In genomic region chrX:142972443-142972970, GRCm38 (mm10) we compare ENCODE assay signal across 9 mouse cellular contexts. TPM values are rescaled to one million over a fixed set of nuclear protein-coding genes. Genes with fewer than 3 reads are reported as not detected.
DNase-seq lines count a peak whose midpoint lies in the region; ATAC-seq and TF ChIP-seq lines count a peak whose summit lies in the region.
"Had no signal": no experiment of that assay in that cellular context is flagged by ENCODE, and none has a peak within 500 bp of the region (broad histone marks: within the 10 kb centered on the region; RNA-seq: fewer than 3 reads in every experiment).

No protein-coding gene starts in this region.

- H3K9ac ChIP-seq in heart, embryonic 12.5 days: no peak overlapping the region
- H3K9ac ChIP-seq in liver, postnatal 0 days (replicated peaks): no peak overlapping the region

- no peak for DNase-seq in heart, postnatal 25 days (ENCODE audit: low spot score)
- DNase-seq in ES-CJ7 (ENCODE audit: low read depth, low spot score): peak; percentile 14
- DNase-seq in embryo, embryonic 9.5 days (ENCODE audit: extremely low spot score): peak; percentile 6
- peak; percentile 38 for DNase-seq in liver, postnatal 0 days
- no peak for DNase-seq in layer of hippocampus, postnatal 25 days (ENCODE audit: extremely low spot score in 1 of 2, low spot score in 1 of 2)
- DNase-seq in kidney, postnatal 14 days: no peak
- DNase-seq in right cerebral cortex, postnatal 36 days (ENCODE audit: low spot score in 2 of 2): no peak
- DNase-seq: lung, postnatal 14 days had no signal

- H3K27ac ChIP-seq in heart, embryonic 12.5 days (ENCODE audit: poor library complexity, severe bottlenecking): peak overlapping the region; percentile 47; the same call in 1 of the 2 replicates
- H3K27ac ChIP-seq in liver, postnatal 0 days (ENCODE audit: low read depth): no peak overlapping the region

- peaks cover 7% of the 10 kb centered on the region; the same call in 1 of the 2 replicates for H3K4me1 ChIP-seq in heart, embryonic 12.5 days (replicated peaks)
- H3K4me1 ChIP-seq in liver, postnatal 0 days (ENCODE audit: insufficient read depth): no peaks in the 10 kb centered on the region

- intact Hi-C loops in heart, postnatal 25 days (cut with DNase I): no loop called here

- no peaks in the 10 kb centered on the region for H3K36me3 ChIP-seq in heart, embryonic 12.5 days
- H3K36me3 ChIP-seq in liver, postnatal 0 days (replicated peaks; ENCODE audit: insufficient read depth, low read length): no peaks in the 10 kb centered on the region

- H3K4me2 ChIP-seq in heart, embryonic 12.5 days: no peak overlapping the region
- H3K4me2 ChIP-seq in liver, postnatal 0 days (ENCODE audit: low read depth, low read length): no peak overlapping the region

- no peaks in the 10 kb centered on the region for H3K27me3 ChIP-seq in heart, embryonic 12.5 days (replicated peaks)
- no peaks in the 10 kb centered on the region for H3K27me3 ChIP-seq in liver, postnatal 0 days (ENCODE audit: insufficient read depth, low read length)

- WGBS in heart, embryonic 12.5 days: 32% methylated on average over 7 of the region's 7 CpGs
- WGBS in liver, postnatal 0 days (ENCODE audit: insufficient replicate concordance): 38% methylated on average over 7 of the region's 7 CpGs

- peak; percentile 85 for ATAC-seq in heart, embryonic 12.5 days (ENCODE audit: insufficient number of reproducible peaks, low FRiP score)
- ATAC-seq in liver, postnatal 0 days: peak; percentile 92

- H3K4me3 ChIP-seq in heart, embryonic 12.5 days: no peak overlapping the region
- H3K4me3 ChIP-seq in liver, postnatal 0 days (ENCODE audit: low read depth, low read length): no peak overlapping the region

- TF ChIP-seq EP300 in liver, postnatal 0 days (IDR thresholded peaks at IDR 0.05; ENCODE audit: low read depth): peak; percentile 87

- no peak for TF ChIP-seq CTCF in liver, postnatal 0 days (IDR thresholded peaks at IDR 0.05; ENCODE audit: low read depth)

- no peaks in the 10 kb centered on the region for H3K9me3 ChIP-seq in heart, embryonic 12.5 days (replicated peaks)
- no peaks in the 10 kb centered on the region for H3K9me3 ChIP-seq in liver, postnatal 0 days (ENCODE audit: low read length)

RNA-seq across cellular contexts. Expression of gene Ammecr1, which starts 6.0 kb away (rescaled TPM):
- polyA plus RNA-seq in heart, embryonic 12.5 days (2016; fragmentation: Nextera tagmentation; extraction: Ambion mirVana): 23.7 and 24.3 TPM in 2 replicates
- total RNA-seq in heart, postnatal 25 days (2021): 10 to 100 TPM; 18.9 to 20.6 TPM
- 4.4 and 5.2 TPM in 2 replicates for polyA plus RNA-seq in liver, postnatal 0 days (2015; fragmentation: Nextera tagmentation; extraction: Ambion mirVana)
- total RNA-seq in layer of hippocampus, postnatal 25 days (2021): 1 to 10 TPM; 1.7 to 2.0 TPM

Comparison
In these comparisons a context has a peak if more than half of its experiments do, and no peak if none do; other contexts are left out.
1. DNase-seq: peak in ES-CJ7 (single experiment), embryo, embryonic 9.5 days (single experiment) and liver, postnatal 0 days (single experiment); none in heart, postnatal 25 days (single experiment), layer of hippocampus, postnatal 25 days (0 of 2), kidney, postnatal 14 days (single experiment) and right cerebral cortex, postnatal 36 days (0 of 2).
2. RNA of gene Ammecr1, which starts 6.0 kb away (total RNA-seq): 18.9 to 20.6 TPM in heart, postnatal 25 days; 1.7 to 2.0 TPM in layer of hippocampus, postnatal 25 days; every median in the first group is over 4 times any median in the second.